Mouse (Mus musculus) left cerebral cortex, adult 9 months (tissue): ENCODE results near the gene Ap1s1.

Source experiments
- DNase-seq, 2 experiments: peaks; one replicate each; pipeline ENCODE4 v3.0.0; 2022; ENCODE audit warnings: low spot score in 2 of 2

The Ap1s1 gene

DNA sequence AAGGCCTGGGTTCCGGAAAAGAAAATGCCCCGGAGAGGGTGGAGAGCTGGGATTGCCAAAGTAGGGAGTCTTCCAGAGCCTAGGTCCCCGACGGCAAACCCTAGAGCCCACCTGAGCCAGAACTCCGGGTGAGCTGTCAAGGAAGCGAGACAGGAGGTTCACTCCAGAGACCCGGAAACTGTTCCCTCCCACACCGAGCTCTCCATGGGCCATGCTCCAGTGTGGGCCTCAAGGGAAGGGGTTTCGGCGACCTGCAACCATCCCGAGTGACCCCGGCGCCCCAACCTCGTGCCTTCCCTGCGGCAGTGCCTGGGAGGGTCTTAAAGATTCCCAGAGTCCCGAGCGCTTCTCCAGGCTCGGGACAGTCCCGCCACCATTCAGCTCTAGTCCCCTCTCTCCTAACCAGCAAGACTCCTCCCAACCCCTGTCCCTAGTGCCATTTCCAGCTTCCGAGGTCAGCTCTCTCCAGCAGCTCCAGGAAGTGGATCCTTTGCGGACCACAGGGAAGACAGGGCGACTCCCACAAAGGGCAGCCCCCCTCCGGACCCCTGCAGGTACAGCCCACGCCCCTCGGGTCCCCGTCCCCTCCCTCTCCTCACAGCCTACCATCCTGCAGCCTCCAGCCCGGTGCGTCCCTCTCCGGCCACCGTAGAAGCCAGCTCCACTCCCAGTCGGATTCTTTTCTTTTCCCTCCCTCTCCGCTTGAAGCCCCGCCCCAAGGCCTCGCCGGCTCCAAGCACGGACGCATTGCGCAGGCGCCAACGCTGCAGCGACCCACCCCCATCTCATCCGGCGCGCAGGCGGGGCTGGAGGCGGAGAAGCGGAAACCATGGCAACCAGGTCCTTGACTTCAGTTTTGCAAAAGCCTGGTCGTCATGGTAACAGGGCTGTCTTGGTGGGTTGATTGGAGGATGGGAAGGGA lies at the start of gene Ap1s1:
TSS of gene Ap1s1 (minus strand) at position 734 of the 922 bp plus-strand sequence.
- DNase-seq: peak; percentile 97 to 99

DNA sequence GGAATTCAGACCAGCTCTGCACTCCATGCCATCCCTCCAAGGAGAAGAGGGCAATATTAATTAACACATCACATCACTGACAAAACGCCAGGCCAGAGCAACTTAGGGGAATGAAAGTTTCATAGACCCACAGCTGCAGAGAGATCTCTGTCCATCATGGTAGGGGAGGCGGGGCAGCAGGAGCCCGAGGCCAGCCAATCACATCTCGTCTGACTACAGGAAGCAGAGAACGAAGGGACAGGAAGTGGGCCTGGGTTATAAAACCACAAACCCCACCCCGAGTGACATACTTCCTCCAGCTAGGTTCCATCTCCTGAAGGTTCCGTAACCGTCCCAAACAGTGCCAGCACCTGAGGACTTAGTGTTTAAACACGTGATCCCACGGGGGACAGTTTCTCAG lies 49.2 kb upstream of the Ap1s1 start:
- DNase-seq: no peak

DNA sequence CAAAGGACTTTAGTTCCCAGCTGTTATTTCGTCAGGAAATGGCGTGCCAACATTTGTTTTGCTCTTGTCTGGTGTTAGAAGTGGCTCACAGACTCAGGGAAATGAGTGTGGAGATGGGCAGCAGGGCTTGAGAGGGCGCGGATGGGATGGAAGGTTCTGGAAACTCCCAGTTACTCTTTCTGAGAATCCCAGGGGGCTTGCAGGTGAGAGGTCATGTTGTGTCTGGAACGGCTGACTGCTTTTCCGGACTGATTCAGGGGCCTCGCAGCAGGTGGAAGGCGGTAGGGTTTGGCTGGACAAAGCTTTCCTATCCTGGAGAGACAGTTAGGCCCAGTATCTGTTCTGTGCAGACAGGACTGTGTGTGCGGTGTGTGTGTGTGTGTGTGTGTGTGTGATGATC lies 47.8 kb upstream of the Ap1s1 start:
- DNase-seq: no peak

DNA sequence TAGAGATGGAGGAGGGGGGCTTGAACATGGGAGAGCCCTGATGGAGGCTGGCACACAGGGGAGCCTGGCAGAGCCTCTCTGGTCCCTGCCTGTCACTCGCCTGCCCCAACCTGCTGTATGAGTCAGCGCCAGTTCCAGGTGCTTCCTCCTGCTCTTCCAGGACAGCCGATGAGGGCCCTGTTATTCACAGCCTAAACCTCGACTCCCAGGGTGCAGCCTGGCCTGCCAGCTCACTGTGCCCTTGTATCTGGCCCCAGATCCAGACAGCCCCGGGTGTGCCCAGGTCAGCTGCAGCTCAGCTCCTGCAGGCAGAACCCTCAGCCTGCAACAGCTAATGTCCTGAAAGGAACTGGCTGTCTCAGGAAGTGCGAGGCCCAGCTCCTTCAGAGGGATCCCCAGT lies 45.6 kb upstream of the Ap1s1 start:
- no peak for DNase-seq

DNA sequence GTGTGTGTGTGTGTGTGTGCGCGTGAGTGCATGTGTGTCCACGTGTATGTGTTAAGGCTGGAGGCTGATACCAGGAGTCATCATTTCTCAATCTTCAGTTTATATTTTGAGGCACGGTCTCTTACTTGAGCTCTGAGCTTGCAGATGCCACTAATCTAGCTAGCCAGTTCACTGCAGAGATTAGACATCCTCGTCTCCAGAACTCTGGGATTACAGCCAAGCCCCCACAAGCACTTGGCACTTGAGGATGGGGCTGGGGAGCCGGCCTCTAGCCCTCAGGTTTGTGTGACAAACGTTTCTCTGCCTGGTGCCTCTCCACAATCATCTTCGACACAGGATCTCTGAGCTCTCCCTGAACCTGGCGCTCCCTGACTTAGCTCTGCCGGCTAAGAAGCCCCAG lies 44.9 kb upstream of the Ap1s1 start:
- DNase-seq: no peak

DNA sequence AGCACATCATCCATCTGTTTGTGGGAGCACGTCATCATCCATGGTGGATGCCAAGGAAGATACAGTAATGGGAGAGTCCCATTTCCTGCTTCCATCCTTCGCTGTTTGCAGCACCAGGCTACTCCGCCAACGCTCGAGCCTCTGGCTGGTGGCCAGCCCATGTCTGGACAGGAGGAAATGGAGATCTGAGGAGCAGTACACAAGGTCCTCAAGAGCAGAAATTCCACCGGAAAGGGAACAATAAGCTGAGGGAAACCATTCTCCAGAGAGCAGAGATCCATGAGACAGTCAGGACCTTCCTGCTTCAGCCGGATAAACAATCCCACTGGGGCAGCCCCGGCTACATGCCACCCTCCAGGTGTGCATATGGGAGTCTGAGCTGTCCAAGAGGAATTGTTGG lies 41.5 kb upstream of the Ap1s1 start:
- DNase-seq: no peak

DNA sequence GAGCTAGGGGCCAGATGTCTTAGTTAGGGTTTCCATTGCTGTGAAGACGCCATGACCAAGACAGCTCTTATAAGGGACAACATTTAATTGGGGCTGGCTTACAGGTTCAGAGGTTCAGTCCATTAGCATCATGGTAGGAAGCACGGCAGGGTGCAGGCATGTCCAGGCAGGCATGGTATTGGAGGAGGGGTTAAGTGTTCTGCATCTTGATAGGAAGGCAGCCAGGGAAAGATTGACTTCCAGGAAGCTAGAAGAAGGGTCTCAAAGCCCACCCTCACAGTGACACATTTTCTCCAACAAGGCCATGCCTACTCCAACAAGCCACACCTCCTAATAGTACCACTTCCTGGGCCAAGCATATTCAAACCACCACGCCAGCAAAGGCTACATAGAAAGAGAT lies 39.8 kb upstream of the Ap1s1 start:
- no peak for DNase-seq

DNA sequence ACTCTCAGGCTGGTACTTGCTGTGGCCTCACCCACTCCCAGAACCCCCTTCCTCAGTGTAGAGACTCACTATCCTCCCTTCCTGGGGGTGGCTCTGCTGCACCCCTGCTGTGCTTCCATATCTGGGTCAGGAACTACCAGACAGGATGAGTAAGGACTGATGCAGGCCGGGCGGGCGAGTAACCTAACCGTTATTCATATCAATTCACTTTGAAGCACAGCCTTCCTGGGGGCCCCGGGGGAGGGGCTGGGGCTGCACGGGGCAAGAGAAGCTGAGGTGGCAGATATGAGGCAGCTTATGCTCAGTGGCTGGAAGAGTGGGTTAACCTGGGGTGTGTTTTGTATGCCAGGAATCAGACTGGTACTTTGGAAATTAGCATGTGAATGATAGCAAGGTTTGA lies 39.1 kb upstream of the Ap1s1 start:
- no peak for DNase-seq

DNA sequence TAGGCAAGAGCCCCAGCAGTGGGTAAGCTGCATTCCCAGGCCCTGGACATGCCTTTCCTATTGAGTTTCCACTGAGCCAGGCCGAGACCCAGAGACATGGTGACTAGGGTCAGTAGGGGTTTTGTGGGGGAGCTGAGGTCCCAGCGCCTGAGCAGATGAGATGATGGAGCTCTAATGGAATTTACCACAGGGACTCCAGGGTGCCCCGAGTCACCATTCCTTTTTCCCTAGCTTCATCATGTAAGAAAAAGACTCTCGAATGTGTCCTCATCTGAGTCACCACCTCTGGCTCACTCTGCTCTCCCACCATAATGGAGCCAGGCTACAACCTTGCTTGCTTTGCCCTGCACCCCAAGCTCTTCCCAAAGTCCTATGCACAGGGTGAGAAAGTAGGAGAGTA lies 37.1 kb upstream of the Ap1s1 start:
- DNase-seq: no peak

DNA sequence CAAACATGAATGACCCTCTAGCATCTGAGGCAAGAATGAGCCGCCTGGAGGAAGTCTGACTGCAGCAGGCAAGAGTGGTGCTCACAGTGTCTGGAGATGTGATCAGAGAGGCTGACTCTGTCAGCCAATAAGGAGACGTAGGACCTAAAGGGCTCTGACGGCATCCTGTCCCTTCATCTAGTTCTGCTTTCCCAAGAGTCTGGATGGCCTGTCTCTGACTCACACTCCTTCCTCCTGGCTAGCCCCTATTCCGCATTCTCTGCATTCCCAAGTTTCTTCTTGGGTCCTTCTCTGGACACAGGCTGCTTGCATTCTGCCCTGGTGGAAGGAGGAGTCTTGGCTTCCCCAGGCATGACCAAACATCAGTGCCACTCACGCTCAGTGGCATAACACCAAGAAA lies 33.9 kb upstream of the Ap1s1 start:
- DNase-seq: no peak

DNA sequence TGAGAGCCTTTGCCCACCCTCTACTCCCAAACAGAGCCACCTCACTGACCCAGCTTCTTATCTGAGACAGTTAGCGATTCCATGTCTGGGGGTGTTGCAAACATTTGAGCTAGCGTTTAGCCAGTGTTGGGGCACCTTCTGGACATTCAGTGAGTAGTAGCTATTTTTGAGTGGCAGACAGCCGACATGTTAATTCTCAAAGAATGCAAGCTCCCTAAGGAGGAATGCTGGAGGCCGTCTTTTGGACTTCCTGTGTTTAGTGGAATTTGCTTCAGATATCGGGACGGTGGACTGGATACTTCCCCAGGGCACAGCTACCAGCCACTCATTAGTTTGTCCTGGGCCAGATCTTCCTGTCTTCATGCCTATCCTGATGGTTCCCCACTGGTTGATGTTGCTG lies 32.7 kb upstream of the Ap1s1 start:
- DNase-seq: no peak

DNA sequence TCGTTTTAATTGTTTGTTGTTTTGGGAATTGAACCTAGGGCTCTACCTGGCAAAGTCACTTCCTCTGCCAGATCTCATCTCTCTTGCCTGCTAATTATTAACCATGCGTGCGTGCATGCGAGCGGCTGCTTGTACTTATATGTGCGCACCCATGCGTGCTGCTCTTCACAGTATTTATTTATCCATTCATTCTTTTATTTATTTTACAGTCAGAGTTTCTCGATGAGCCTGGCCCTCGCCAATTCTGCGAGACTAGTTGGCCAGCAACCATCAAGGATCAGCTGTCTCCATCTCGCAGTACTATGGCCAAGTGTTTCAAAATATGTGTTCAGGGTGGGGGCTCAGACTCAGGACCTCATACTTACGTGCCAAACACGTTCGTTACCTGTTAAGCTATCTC lies 32.1 kb upstream of the Ap1s1 start:
- no peak for DNase-seq

DNA sequence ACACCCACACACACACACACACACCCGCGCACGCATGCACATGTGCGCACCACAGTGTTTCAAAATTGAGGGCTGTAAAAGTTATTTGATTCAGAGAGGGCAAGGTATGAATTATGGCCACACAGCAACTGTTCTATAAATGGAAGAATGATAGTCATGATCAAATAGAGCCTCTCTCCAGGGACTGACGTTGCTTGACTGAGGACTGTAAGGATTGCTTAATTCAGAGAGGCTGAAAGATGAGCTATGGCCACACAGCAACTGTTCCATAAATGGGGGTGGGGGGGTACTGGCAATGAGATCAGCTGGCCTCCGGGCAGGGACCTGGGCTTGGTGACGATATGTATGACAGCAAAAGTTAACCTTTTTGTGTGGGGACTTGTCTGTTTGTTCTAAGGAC lies 31.3 kb upstream of the Ap1s1 start:
- no peak for DNase-seq

DNA sequence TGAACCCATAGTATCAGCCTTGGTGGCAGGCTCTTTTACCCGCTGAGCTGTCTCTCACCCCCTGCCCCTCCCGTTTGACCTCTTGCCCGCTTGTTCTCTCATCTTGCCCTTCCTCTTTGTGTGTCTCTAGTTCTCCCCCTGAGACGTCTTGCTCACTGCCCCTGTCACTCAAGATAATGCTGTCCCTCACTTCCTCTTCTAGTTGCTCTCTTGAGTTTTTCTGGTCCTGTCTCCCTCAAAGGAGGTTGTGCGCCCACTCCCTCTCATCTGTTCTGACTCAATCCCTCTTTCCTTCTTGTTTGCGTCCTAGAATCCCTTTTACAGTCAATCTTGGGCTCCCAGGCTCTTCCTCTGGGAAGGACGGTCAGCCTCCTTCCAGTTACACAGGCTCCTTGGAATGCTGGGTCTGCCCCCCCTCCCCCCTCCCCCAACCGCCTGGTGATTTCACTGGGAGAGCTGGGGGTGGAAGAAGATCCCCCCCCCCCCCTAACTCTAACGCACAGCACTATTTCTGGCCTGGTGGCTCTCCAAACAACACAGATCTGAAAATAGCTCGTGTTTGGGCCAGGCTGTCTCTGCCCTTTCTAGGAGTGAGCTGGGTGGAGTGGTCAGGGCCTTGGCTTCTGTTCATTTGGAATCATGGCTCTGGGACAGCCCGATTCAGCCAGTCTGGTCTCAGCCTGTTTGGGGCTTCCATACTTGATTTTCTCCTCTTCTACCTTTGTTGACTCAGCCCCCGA lies 30.4 kb upstream of the Ap1s1 start:
- no peak for DNase-seq

DNA sequence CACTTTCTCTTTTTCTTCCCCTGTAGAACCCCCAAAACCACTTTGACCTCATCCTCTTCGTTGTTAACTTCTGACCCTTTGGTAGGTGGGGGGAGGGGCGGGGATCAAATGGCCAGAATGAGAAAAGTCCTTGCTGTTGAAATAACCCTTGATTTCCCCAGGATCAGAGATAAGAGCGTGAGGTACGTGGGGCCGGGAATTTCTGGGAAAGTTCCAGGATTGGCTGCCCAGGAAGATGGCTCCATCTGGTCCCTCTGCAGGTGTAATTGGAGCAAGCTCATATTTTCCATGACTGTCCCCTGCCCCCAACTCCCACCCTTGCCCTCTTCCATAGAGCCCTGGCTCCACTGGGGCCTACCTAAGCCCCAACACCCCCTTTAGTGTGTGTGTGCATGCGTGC lies 29.8 kb upstream of the Ap1s1 start:
- no peak for DNase-seq

DNA sequence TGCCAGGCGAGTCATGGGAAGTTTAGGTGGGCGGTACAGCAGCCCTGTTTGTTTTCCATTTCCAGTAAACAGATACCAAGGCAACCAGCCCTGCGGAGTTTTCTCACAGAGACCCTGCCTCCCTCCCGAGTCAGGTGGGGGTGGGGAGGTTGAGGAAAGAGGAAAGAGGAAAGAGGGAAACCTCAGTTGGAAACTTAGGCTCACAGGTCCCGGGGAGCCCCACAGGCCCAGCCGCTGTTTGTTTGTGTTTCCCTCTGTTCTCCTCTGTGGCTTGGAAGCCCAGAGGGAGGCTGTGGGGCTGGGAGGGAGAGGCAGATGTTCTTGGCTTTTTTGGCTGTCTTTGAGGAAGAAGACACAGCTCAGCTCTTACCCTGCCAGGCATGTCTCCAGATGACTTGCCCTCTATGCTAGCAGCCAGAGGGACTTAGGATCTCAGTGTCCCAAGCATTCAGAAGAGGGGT lies 28.3 kb upstream of the Ap1s1 start:
- no peak for DNase-seq

DNA sequence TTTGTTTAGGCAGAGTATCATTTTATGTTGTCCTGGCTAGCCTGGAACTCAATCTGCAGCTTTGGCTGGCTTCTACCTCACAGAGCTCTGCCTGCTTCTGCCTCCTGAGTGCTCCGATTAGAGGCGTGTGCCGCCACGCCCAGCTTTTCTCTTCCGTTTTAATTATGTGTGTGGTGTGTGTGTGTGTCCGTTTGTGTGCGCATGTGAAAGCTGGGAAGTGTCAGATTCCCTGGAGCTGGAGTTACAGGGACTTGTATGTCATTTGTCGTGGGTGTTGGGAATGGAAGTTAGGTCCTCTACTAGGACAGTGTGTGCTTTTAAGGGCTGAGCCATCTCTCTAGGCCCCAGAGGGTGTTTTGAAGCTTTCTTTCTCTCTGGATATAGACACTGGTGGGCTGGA lies 27.2 kb upstream of the Ap1s1 start:
- DNase-seq: no peak

DNA sequence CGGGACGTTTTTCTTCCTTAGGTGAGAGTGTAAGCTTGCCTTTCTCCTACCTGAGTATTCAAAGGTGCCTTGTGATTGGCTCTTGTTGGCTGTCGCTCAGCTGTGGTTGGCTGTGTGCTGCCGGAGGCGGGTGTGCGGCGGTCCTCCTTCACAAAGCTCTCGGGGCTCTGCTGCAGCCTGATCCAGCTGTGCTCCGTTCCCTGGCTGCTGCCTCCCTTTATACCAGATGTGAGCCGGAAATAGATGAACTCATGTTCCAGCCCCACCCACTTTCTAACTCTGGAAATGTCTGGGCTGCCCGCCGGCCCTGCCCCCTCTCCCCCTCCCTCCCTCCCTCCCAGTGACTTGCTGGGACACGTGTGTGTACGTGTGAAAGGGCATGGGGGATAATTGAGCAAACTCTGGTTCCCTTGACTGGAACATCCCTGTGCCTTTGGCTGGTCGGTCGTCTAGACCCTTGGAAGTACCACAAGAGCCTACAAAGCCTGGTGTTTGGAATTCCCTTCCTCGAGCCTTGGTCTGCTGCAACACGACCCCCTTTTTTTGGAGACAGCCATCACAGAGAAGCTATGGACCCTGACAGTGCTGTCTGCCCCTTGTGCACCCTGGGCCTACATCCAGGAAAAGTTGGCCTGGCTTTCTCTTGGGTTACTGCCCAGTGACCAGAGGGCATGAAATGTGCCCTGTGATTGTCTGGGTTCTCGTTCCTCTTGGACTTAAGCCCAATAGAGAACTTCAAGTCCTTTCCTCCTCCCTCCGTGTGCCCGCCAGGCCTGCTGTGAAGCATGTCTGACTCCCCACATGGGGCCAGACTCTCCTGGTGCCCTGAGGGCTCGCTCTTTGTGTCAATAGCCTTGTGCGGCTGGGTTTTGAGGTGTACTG lies 26.4 kb upstream of the Ap1s1 start, which contains the start of gene Serpine1:
TSS of gene Serpine1 (minus strand) at position 190 of the 882 bp plus-strand sequence.
- peak; percentile 65 to 69 for DNase-seq

DNA sequence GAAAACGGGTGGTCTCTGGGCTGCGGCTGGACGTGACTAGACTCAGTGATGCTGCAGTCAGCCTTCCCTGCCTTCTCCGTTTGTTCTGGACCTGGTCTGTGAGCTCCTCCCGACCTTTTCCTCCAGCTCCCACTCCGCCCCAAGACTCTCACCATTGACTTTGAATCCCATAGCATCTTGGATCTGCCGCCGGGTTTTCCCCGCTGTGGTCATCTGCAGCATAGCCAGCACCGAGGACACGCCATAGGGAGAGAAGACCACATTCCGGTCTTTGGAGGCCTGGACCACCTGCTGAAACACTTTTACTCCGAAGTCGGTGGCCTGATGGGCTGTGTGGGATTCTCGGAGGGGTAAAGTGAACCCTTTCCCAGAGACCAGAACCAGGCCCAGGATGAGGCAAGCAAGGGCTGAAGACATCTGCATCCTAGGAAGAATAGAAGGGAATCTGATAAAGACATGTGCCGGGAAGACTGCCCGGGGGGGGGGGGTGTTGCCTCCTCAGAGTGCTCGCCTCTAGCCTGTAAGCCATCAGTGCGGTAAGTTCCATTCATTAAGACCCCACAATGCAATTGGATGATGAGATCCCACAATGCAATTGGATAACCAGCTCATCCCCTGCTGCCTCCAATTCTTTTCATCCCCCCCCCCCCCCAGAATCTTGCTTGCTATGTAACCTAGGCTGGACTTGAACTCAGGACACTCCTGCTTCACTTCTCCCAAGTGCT lies 25.1 kb upstream of the Ap1s1 start:
- no peak for DNase-seq

DNA sequence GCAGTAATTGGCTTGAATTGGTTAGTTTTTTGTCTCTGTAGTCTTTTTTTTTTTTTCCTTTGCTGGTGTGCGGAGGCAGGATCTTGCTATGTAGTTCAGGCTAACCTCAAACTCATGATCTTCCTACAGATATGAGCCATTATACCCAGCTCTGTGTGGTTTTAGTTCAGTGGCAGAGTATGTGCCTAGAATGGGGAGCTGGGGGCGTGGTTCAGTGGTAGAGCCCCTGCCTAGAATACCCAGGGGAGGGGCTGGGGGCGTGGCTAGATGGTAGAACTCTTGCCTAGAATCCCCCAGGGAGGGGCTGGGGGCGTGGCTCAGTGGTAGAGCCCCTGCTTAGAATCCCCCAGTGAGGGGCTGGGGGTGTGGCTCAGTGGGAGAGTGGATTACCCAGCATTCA lies 22.8 kb upstream of the Ap1s1 start:
- no peak for DNase-seq

DNA sequence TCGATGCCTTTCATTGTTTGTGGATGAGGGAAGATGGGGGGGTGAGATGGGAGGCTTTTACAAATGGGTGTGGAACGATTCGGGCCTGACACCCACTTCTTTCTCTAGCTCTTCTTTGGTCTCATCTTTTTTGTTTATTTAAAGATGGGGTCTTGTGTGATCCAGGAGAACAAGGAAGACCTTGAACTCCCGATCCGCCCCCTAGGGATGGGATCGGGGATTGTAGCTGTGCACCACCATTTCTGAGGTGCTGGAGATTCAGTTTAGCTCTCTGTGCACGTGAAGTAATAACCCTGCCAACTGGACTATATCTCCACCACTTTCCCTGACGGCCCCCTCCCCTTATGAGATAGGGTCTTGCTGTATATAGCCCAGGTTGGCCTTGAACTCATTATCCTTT lies 20.0 kb upstream of the Ap1s1 start:
- no peak for DNase-seq
